Mouse (Mus musculus): ENCODE data around the gene Rybp. TPM values are rescaled to one million over a fixed set of nuclear protein-coding genes. Genes with fewer than 3 reads are reported as not detected.

Gene Rybp
- polyA plus RNA-seq, 1 experiment from 2014 or later = 13.5 TPM

DNA sequence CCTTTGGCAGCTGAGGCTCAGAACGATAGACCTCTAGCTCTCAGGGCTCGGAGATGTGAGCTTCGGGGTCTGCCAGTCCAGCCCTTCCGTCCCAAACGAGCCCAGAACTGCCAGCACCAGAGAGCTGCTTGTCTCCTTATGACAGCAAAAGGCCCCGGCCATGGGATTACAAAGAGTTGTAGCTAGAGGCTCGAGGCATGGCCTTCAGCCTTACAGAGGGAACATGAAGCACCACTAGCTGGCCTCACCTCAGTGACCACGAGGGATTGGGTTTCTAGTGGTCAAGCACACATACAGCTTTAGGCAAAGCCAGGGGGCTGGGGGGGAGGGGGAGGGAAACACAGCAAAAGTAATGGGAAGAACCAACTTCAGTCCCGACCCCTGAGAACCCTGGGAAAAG, 43.8 kb upstream of the Rybp start:
- Histone ChIP-seq H3K36me3 (ENCODE audit: control insufficient read depth, insufficient read depth) (no peaks in the 10 kb centered on the region), H3K4me3 (ENCODE audit: low read depth, low read length) (no peak overlapping the region), H3K9ac (ENCODE audit: low read depth, low read length) (no peak overlapping the region), H3K9me3 (ENCODE audit: control insufficient read depth) (no peaks in the 10 kb centered on the region), H3K27ac (ENCODE audit: low read depth, low read length) (no peak overlapping the region), H3K4me2 (replicated peaks; ENCODE audit: low read depth) (no peak overlapping the region), H3K27me3 (replicated peaks; ENCODE audit: control insufficient read depth, insufficient read depth, low read length) (no peaks in the 10 kb centered on the region), H3K4me1 (replicated peaks; ENCODE audit: control insufficient read depth, insufficient read depth, low read length) (no peaks in the 10 kb centered on the region)
- no peak for ATAC-seq
- WGBS = 88% methylated on average over 9 of the region's 9 CpGs
- TF ChIP-seq CTCF (IDR thresholded peaks at IDR 0.05; ENCODE audit: low read depth) = no peak

GRCm38 (mm10) chr6:100329542-100329941, 42.3 kb upstream of the Rybp start:
- no peak overlapping the region for H3K4me3 ChIP-seq (ENCODE audit: low read depth, low read length)
- H3K27ac ChIP-seq (ENCODE audit: low read depth, low read length) = no peak overlapping the region
- no peaks in the 10 kb centered on the region for H3K9me3 ChIP-seq (ENCODE audit: control insufficient read depth)
- no peaks in the 10 kb centered on the region for H3K27me3 ChIP-seq (replicated peaks; ENCODE audit: control insufficient read depth, insufficient read depth, low read length)
- H3K4me1 ChIP-seq (replicated peaks; ENCODE audit: control insufficient read depth, insufficient read depth, low read length) = no peaks in the 10 kb centered on the region
- H3K9ac ChIP-seq (ENCODE audit: low read depth, low read length) = no peak overlapping the region
- no peaks in the 10 kb centered on the region for H3K36me3 ChIP-seq (ENCODE audit: control insufficient read depth, insufficient read depth)
- no peak overlapping the region for H3K4me2 ChIP-seq (replicated peaks; ENCODE audit: low read depth)
- WGBS = 45% methylated on average over 4 of the region's 4 CpGs
- TF ChIP-seq CTCF (IDR thresholded peaks at IDR 0.05; ENCODE audit: low read depth) = no peak
- ATAC-seq = no peak

DNA sequence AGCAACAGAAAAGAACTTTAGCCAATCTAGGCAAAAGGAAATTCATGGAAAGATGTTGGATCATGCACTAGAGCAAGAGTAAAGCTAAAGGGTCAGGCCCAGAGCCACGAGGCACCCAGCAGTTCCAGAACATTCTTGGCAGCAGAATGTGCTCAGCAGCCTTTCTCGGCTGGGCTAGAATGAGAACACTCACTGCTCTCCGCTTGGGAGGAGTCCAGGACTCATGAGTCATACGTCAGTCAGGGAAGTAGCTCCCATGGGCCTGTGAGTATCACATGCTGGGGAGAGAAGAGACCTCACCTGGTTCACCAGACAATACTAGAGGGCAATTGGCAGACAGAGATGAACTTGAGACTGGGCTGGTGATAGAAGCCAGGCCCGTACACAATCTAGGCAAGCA, 39.8 kb upstream of the Rybp start:
- WGBS = 27% methylated on average over 5 of the region's 5 CpGs
- Histone ChIP-seq H3K9ac (ENCODE audit: low read depth, low read length) (no peak overlapping the region), H3K4me2 (replicated peaks; ENCODE audit: low read depth) (no peak overlapping the region), H3K27me3 (replicated peaks; ENCODE audit: control insufficient read depth, insufficient read depth, low read length) (no peaks in the 10 kb centered on the region), H3K27ac (ENCODE audit: low read depth, low read length) (no peak overlapping the region), H3K4me1 (replicated peaks; ENCODE audit: control insufficient read depth, insufficient read depth, low read length) (no peaks in the 10 kb centered on the region), H3K36me3 (ENCODE audit: control insufficient read depth, insufficient read depth) (no peaks in the 10 kb centered on the region), H3K9me3 (ENCODE audit: control insufficient read depth) (no peaks in the 10 kb centered on the region), H3K4me3 (ENCODE audit: low read depth, low read length) (no peak overlapping the region)
- TF ChIP-seq CTCF (IDR thresholded peaks at IDR 0.05; ENCODE audit: low read depth) = no peak
- peak; percentile 68 for ATAC-seq

DNA sequence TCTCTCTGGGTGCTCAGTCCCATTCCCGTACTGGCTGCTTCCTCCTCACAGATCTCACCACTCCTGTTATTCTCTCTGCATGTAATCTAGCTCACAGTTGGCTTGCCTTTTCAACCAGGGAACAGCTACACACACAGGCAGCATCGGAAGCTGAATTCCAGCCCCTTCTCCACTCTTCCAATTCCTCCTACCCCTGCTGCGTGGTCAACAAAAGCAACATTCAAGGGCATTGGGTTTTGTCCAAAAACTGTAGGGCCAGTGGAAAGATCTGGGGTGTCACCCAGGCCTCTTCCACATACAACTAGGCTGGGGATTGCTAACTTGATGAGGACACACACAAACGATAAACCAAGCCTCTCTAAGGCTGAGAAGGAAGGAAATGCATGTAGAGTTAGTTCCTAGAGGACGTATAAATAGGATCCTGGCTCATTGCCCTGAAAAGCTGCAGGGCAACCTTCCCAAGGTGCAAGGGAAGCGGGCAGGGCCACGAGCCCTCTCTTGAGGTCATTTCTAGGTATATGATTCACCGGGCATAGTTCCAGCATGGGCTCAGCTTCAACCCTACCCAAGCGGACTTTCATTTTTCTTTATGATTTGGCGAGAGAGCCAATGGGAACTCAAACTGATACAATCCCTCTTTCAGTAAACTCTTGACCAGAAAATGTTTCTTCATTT, 36.6 kb upstream of the Rybp start:
- Histone ChIP-seq H3K9me3 (ENCODE audit: control insufficient read depth) (no peaks in the 10 kb centered on the region), H3K4me2 (replicated peaks; ENCODE audit: low read depth) (no peak overlapping the region), H3K27ac (ENCODE audit: low read depth, low read length) (no peak overlapping the region), H3K27me3 (replicated peaks; ENCODE audit: control insufficient read depth, insufficient read depth, low read length) (no peaks in the 10 kb centered on the region), H3K4me3 (ENCODE audit: low read depth, low read length) (no peak overlapping the region), H3K9ac (ENCODE audit: low read depth, low read length) (no peak overlapping the region), H3K36me3 (ENCODE audit: control insufficient read depth, insufficient read depth) (no peaks in the 10 kb centered on the region), H3K4me1 (replicated peaks; ENCODE audit: control insufficient read depth, insufficient read depth, low read length) (no peaks in the 10 kb centered on the region)
- 46% methylated on average over 10 of the region's 10 CpGs for WGBS
- 0 out of 2 replicates have a peak, but pooled peaks have one; percentile 47 for ATAC-seq
- no peak for TF ChIP-seq CTCF (IDR thresholded peaks at IDR 0.05; ENCODE audit: low read depth)

GRCm38 (mm10) chr6:100322561-100322960, 35.3 kb upstream of the Rybp start:
- Histone ChIP-seq H3K4me2 (replicated peaks; ENCODE audit: low read depth) (no peak overlapping the region), H3K4me3 (ENCODE audit: low read depth, low read length) (no peak overlapping the region), H3K27ac (ENCODE audit: low read depth, low read length) (no peak overlapping the region), H3K4me1 (replicated peaks; ENCODE audit: control insufficient read depth, insufficient read depth, low read length) (no peaks in the 10 kb centered on the region), H3K9me3 (ENCODE audit: control insufficient read depth) (no peaks in the 10 kb centered on the region), H3K36me3 (ENCODE audit: control insufficient read depth, insufficient read depth) (no peaks in the 10 kb centered on the region), H3K9ac (ENCODE audit: low read depth, low read length) (no peak overlapping the region), H3K27me3 (replicated peaks; ENCODE audit: control insufficient read depth, insufficient read depth, low read length) (no peaks in the 10 kb centered on the region)
- 52% methylated on average over 8 of the region's 8 CpGs for WGBS
- no peak for ATAC-seq
- TF ChIP-seq CTCF (IDR thresholded peaks at IDR 0.05; ENCODE audit: low read depth) = no peak

DNA sequence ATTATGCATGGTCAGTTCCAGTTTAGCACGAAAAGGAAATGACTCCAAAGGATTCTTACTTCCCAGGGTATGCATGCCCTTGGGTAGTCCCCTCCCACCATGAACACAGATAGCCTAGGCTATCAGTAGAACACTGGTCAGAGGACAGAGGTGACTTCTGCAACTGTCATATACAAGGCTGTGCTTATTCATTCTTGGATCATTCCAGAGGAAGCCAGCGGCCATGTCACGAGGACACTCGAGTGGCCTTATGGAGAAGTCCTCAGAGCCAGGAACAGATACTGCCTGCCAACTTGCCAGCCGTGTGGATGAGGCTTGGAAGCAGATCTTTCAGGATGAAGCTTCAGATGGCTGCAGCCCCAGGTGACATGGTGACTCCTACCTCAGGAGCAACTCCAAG, 34.9 kb upstream of the Rybp start:
- no peak overlapping the region for H3K4me2 ChIP-seq (replicated peaks; ENCODE audit: low read depth)
- H3K27ac ChIP-seq (ENCODE audit: low read depth, low read length) = no peak overlapping the region
- no peak overlapping the region for H3K4me3 ChIP-seq (ENCODE audit: low read depth, low read length)
- no peak overlapping the region for H3K9ac ChIP-seq (ENCODE audit: low read depth, low read length)
- no peaks in the 10 kb centered on the region for H3K4me1 ChIP-seq (replicated peaks; ENCODE audit: control insufficient read depth, insufficient read depth, low read length)
- H3K36me3 ChIP-seq (ENCODE audit: control insufficient read depth, insufficient read depth) = no peaks in the 10 kb centered on the region
- no peak for TF ChIP-seq CTCF (IDR thresholded peaks at IDR 0.05; ENCODE audit: low read depth)
- no peak for ATAC-seq
- no peaks in the 10 kb centered on the region for H3K9me3 ChIP-seq (ENCODE audit: control insufficient read depth)
- H3K27me3 ChIP-seq (replicated peaks; ENCODE audit: control insufficient read depth, insufficient read depth, low read length) = no peaks in the 10 kb centered on the region
- WGBS = 81% methylated on average over 5 of the region's 5 CpGs

- TF ChIP-seq CTCF (IDR thresholded peaks at IDR 0.05; ENCODE audit: low read depth) = no peak
- H3K4me3 ChIP-seq (ENCODE audit: low read depth, low read length) = no peak overlapping the region
- H3K9ac ChIP-seq (ENCODE audit: low read depth, low read length) = no peak overlapping the region
- H3K4me1 ChIP-seq (replicated peaks; ENCODE audit: control insufficient read depth, insufficient read depth, low read length) = no peaks in the 10 kb centered on the region
- no peaks in the 10 kb centered on the region for H3K36me3 ChIP-seq (ENCODE audit: control insufficient read depth, insufficient read depth)
- no peak overlapping the region for H3K27ac ChIP-seq (ENCODE audit: low read depth, low read length)
- no peak for ATAC-seq
- H3K4me2 ChIP-seq (replicated peaks; ENCODE audit: low read depth) = no peak overlapping the region
- H3K27me3 ChIP-seq (replicated peaks; ENCODE audit: control insufficient read depth, insufficient read depth, low read length) = no peaks in the 10 kb centered on the region
- no peaks in the 10 kb centered on the region for H3K9me3 ChIP-seq (ENCODE audit: control insufficient read depth)
- WGBS = 51% methylated on average over 8 of the region's 8 CpGs
Observed at GRCm38 (mm10) chr6:100314201-100314600, 26.9 kb upstream of the Rybp start.

Measured in intestine, postnatal 0 days (tissue).